Mouse (Mus musculus): ENCODE measurements around the gene Camk2b. TPM values are rescaled to one million over a fixed set of nuclear protein-coding genes. Genes with fewer than 3 reads are reported as not detected.
A peak's percentile ranks its signal among the peaks of the same experiment; 100 is the strongest.

Camk2b gene
- polyA plus RNA-seq, 1 experiment, result 12.8 TPM

GRCm38 (mm10) chr11:5976106-5976505 lies 90.1 kb downstream of the Camk2b start:
- H3K36me3 ChIP-seq (ENCODE audit: control insufficient read depth, insufficient read depth, low read length, poor library complexity, severe bottlenecking), result no peaks in the 10 kb centered on the region
- TF ChIP-seq POLR2A (IDR thresholded peaks at IDR 0.05; ENCODE audit: insufficient read depth, low read length), result no peak
- TF ChIP-seq CTCF (IDR thresholded peaks at IDR 0.05; ENCODE audit: low read depth, low read length), result no peak
- no peak for TF ChIP-seq EP300 (IDR thresholded peaks at IDR 0.05; ENCODE audit: insufficient read depth, low read depth, low read length)
- peaks cover 9% of the 10 kb centered on the region for H3K4me1 ChIP-seq (ENCODE audit: control insufficient read depth, insufficient read depth, low read length)
- no peaks in the 10 kb centered on the region for H3K9me3 ChIP-seq (replicated peaks; ENCODE audit: control insufficient read depth, insufficient read depth, low read length, poor library complexity, severe bottlenecking)
- no peak overlapping the region for H3K4me3 ChIP-seq (ENCODE audit: low read depth, low read length)
- no peak overlapping the region for H3K9ac ChIP-seq (ENCODE audit: low read depth, poor library complexity, severe bottlenecking)
- H3K27me3 ChIP-seq (ENCODE audit: control insufficient read depth, insufficient read depth, low read length, poor library complexity, severe bottlenecking), result no peaks in the 10 kb centered on the region
- H3K27ac ChIP-seq (ENCODE audit: insufficient read depth, low read length), result no peak overlapping the region

- no peaks in the 10 kb centered on the region for H3K9me3 ChIP-seq (replicated peaks; ENCODE audit: control insufficient read depth, insufficient read depth, low read length, poor library complexity, severe bottlenecking)
- H3K36me3 ChIP-seq (ENCODE audit: control insufficient read depth, insufficient read depth, low read length, poor library complexity, severe bottlenecking), result no peaks in the 10 kb centered on the region
- H3K27ac ChIP-seq (ENCODE audit: insufficient read depth, low read length), result no peak overlapping the region
- no peak overlapping the region for H3K9ac ChIP-seq (ENCODE audit: low read depth, poor library complexity, severe bottlenecking)
- H3K4me1 ChIP-seq (ENCODE audit: control insufficient read depth, insufficient read depth, low read length), result peaks cover 12% of the 10 kb centered on the region
- no peaks in the 10 kb centered on the region for H3K27me3 ChIP-seq (ENCODE audit: control insufficient read depth, insufficient read depth, low read length, poor library complexity, severe bottlenecking)
- H3K4me3 ChIP-seq (ENCODE audit: low read depth, low read length), result no peak overlapping the region
- TF ChIP-seq POLR2A (IDR thresholded peaks at IDR 0.05; ENCODE audit: insufficient read depth, low read length) (no peak), EP300 (IDR thresholded peaks at IDR 0.05; ENCODE audit: insufficient read depth, low read depth, low read length) (no peak), CTCF (IDR thresholded peaks at IDR 0.05; ENCODE audit: low read depth, low read length) (no peak)
These were observed 91.1 kb downstream of the Camk2b start for GRCm38 (mm10) chr11:5975068-5975467.

- Histone ChIP-seq H3K36me3 (ENCODE audit: control insufficient read depth, insufficient read depth, low read length, poor library complexity, severe bottlenecking) (no peaks in the 10 kb centered on the region), H3K27ac (ENCODE audit: insufficient read depth, low read length) (no peak overlapping the region), H3K4me3 (ENCODE audit: low read depth, low read length) (no peak overlapping the region), H3K27me3 (ENCODE audit: control insufficient read depth, insufficient read depth, low read length, poor library complexity, severe bottlenecking) (no peaks in the 10 kb centered on the region), H3K9ac (ENCODE audit: low read depth, poor library complexity, severe bottlenecking) (no peak overlapping the region), H3K9me3 (replicated peaks; ENCODE audit: control insufficient read depth, insufficient read depth, low read length, poor library complexity, severe bottlenecking) (no peaks in the 10 kb centered on the region), H3K4me1 (ENCODE audit: control insufficient read depth, insufficient read depth, low read length) (peaks cover 12% of the 10 kb centered on the region)
- no peak for TF ChIP-seq POLR2A (IDR thresholded peaks at IDR 0.05; ENCODE audit: insufficient read depth, low read length)
- TF ChIP-seq CTCF (IDR thresholded peaks at IDR 0.05; ENCODE audit: low read depth, low read length), result no peak
- no peak for TF ChIP-seq EP300 (IDR thresholded peaks at IDR 0.05; ENCODE audit: insufficient read depth, low read depth, low read length)
These were observed 92.1 kb downstream of the Camk2b start for GRCm38 (mm10) chr11:5974053-5974452.

- Histone ChIP-seq H3K4me1 (ENCODE audit: control insufficient read depth, insufficient read depth, low read length) (peaks cover 15% of the 10 kb centered on the region), H3K4me3 (ENCODE audit: low read depth, low read length) (no peak overlapping the region), H3K9ac (ENCODE audit: low read depth, poor library complexity, severe bottlenecking) (no peak overlapping the region), H3K9me3 (replicated peaks; ENCODE audit: control insufficient read depth, insufficient read depth, low read length, poor library complexity, severe bottlenecking) (no peaks in the 10 kb centered on the region), H3K27me3 (ENCODE audit: control insufficient read depth, insufficient read depth, low read length, poor library complexity, severe bottlenecking) (no peaks in the 10 kb centered on the region), H3K36me3 (ENCODE audit: control insufficient read depth, insufficient read depth, low read length, poor library complexity, severe bottlenecking) (no peaks in the 10 kb centered on the region), H3K27ac (ENCODE audit: insufficient read depth, low read length) (no peak overlapping the region)
- TF ChIP-seq EP300 (IDR thresholded peaks at IDR 0.05; ENCODE audit: insufficient read depth, low read depth, low read length) (0 out of 2 replicates have a peak, but pooled peaks have one; percentile 37), CTCF (IDR thresholded peaks at IDR 0.05; ENCODE audit: low read depth, low read length) (no peak)
These were observed 93.0 kb downstream of the Camk2b start for GRCm38 (mm10) chr11:5973151-5973550.

GRCm38 (mm10) chr11:5971202-5971601 lies 95.0 kb downstream of the Camk2b start:
- peaks cover 18% of the 10 kb centered on the region for H3K4me1 ChIP-seq (ENCODE audit: control insufficient read depth, insufficient read depth, low read length)
- H3K27me3 ChIP-seq (ENCODE audit: control insufficient read depth, insufficient read depth, low read length, poor library complexity, severe bottlenecking), result no peaks in the 10 kb centered on the region
- peak overlapping the region; percentile 1; the same call in 1 of the 2 replicates for H3K9ac ChIP-seq (ENCODE audit: low read depth, poor library complexity, severe bottlenecking)
- H3K27ac ChIP-seq (ENCODE audit: insufficient read depth, low read length), result no peak overlapping the region
- TF ChIP-seq POLR2A (IDR thresholded peaks at IDR 0.05; ENCODE audit: insufficient read depth, low read length), result no peak
- peak; percentile 66; the same call in 1 of the 2 replicates for TF ChIP-seq EP300 (IDR thresholded peaks at IDR 0.05; ENCODE audit: insufficient read depth, low read depth, low read length)
- no peak for TF ChIP-seq CTCF (IDR thresholded peaks at IDR 0.05; ENCODE audit: low read depth, low read length)
- H3K36me3 ChIP-seq (ENCODE audit: control insufficient read depth, insufficient read depth, low read length, poor library complexity, severe bottlenecking), result no peaks in the 10 kb centered on the region
- H3K9me3 ChIP-seq (replicated peaks; ENCODE audit: control insufficient read depth, insufficient read depth, low read length, poor library complexity, severe bottlenecking), result no peaks in the 10 kb centered on the region
- H3K4me3 ChIP-seq (ENCODE audit: low read depth, low read length), result no peak overlapping the region

- Histone ChIP-seq H3K9me3 (replicated peaks; ENCODE audit: control insufficient read depth, insufficient read depth, low read length, poor library complexity, severe bottlenecking) (no peaks in the 10 kb centered on the region), H3K36me3 (ENCODE audit: control insufficient read depth, insufficient read depth, low read length, poor library complexity, severe bottlenecking) (peaks cover 14% of the 10 kb centered on the region), H3K27me3 (ENCODE audit: control insufficient read depth, insufficient read depth, low read length, poor library complexity, severe bottlenecking) (no peaks in the 10 kb centered on the region), H3K9ac (ENCODE audit: low read depth, poor library complexity, severe bottlenecking) (no peak overlapping the region), H3K4me3 (ENCODE audit: low read depth, low read length) (no peak overlapping the region), H3K27ac (ENCODE audit: insufficient read depth, low read length) (peak overlapping the region; percentile 42), H3K4me1 (ENCODE audit: control insufficient read depth, insufficient read depth, low read length) (peaks cover 14% of the 10 kb centered on the region)
- TF ChIP-seq CTCF (IDR thresholded peaks at IDR 0.05; ENCODE audit: low read depth, low read length), result no peak
- TF ChIP-seq EP300 (IDR thresholded peaks at IDR 0.05; ENCODE audit: insufficient read depth, low read depth, low read length), result 0 out of 2 replicates have a peak, but pooled peaks have one; percentile 63
- TF ChIP-seq POLR2A (IDR thresholded peaks at IDR 0.05; ENCODE audit: insufficient read depth, low read length), result no peak
These were observed 97.9 kb downstream of the Camk2b start for GRCm38 (mm10) chr11:5968223-5968622.
